Mouse (Mus musculus): ENCODE results near the gene Erg28. TPM values are rescaled to one million over a fixed set of nuclear protein-coding genes. Genes with fewer than 3 reads are reported as not detected.
A peak's percentile ranks its signal among the peaks of the same experiment; 100 is the strongest.

Gene Erg28
- 49.6 and 58.9 TPM in 2 replicates for polyA plus RNA-seq (2012; rRNA removed)
- polyA plus RNA-seq (2014; fragmentation: Nextera tagmentation; extraction: Ambion mirVana), result 91.9 and 98.4 TPM in 2 replicates

GRCm38 (mm10) chr12:85824438-85825264 lies at the start of gene Erg28, which contains the start of gene Ttll5:
TSS of gene Erg28 (minus strand) at chr12:85824550.
TSS of gene Ttll5 (plus strand) at chr12:85824659.
- under 1% methylated on average over 67 of the region's 67 CpGs for WGBS (ENCODE audit: insufficient replicate concordance)
- peak within 1 kb of the TSS; percentile 65 to 90 for H3K4me3 ChIP-seq (ENCODE audit: insufficient read depth in 1 of 2, low read depth in 2 of 2, low read length in 2 of 2)
- peaks cover 8 to 9% of the 10 kb centered on the region in 2 experiments; a peak in 3 of 4 replicates for H3K4me1 ChIP-seq (replicated peaks; ENCODE audit: control insufficient read depth in 2 of 2, insufficient read depth in 2 of 2, low read length in 1 of 2)
- H3K4me2 ChIP-seq (ENCODE audit: low read depth), result peak within 1 kb of the TSS; percentile 81
- peak; percentile 25; the same call in 1 of the 2 replicates for TF ChIP-seq EP300 (IDR thresholded peaks at IDR 0.05; ENCODE audit: low read depth)
- no peak for TF ChIP-seq CTCF (IDR thresholded peaks at IDR 0.05; ENCODE audit: low read depth)
- H3K9me3 ChIP-seq (ENCODE audit: control insufficient read depth, low read length), result no peaks in the 10 kb centered on the region
- DNase-seq (ENCODE audit: low read depth in 3 of 3, low spot score in 3 of 3), result peak; percentile 94 to 96 (median 96)
- H3K36me3 ChIP-seq (replicated peaks; ENCODE audit: control insufficient read depth, insufficient read depth, low read depth), result peaks cover 7% of the 10 kb centered on the region
- peak within 1 kb of the TSS; percentile 84 for H3K9ac ChIP-seq (replicated peaks)
- H3K27ac ChIP-seq, result peak within 1 kb of the TSS; percentile 75
- peak; percentile 95 for ATAC-seq (ENCODE audit: insufficient read depth)
- no peaks in the 10 kb centered on the region for H3K27me3 ChIP-seq (ENCODE audit: control insufficient read depth, insufficient read depth, low read length)

- Histone ChIP-seq H3K9me3 (ENCODE audit: control insufficient read depth, low read length) (no peaks in the 10 kb centered on the region), H3K4me1 (replicated peaks; ENCODE audit: control insufficient read depth in 2 of 2, insufficient read depth in 2 of 2, low read length in 1 of 2) (no peaks in the 10 kb centered on the region), H3K4me2 (ENCODE audit: low read depth) (no peak overlapping the region), H3K27ac (no peak overlapping the region), H3K4me3 (ENCODE audit: insufficient read depth in 1 of 2, low read depth in 2 of 2, low read length in 2 of 2) (no peak overlapping the region), H3K9ac (replicated peaks) (no peak overlapping the region), H3K27me3 (ENCODE audit: control insufficient read depth, insufficient read depth, low read length) (no peaks in the 10 kb centered on the region), H3K36me3 (replicated peaks; ENCODE audit: control insufficient read depth, insufficient read depth, low read depth) (no peaks in the 10 kb centered on the region)
- TF ChIP-seq EP300 (IDR thresholded peaks at IDR 0.05; ENCODE audit: low read depth) (no peak), CTCF (IDR thresholded peaks at IDR 0.05; ENCODE audit: low read depth) (no peak)
- WGBS (ENCODE audit: insufficient replicate concordance), result 75% methylated on average over 6 of the region's 6 CpGs
- no peak for DNase-seq (ENCODE audit: low read depth in 3 of 3, low spot score in 3 of 3)
- no peak for ATAC-seq (ENCODE audit: insufficient read depth)
Observed at GRCm38 (mm10) chr12:85869423-85869822, 45.1 kb upstream of the Erg28 start.

- Histone ChIP-seq H3K4me3 (ENCODE audit: insufficient read depth in 1 of 2, low read depth in 2 of 2, low read length in 2 of 2) (no peak overlapping the region), H3K27ac (no peak overlapping the region), H3K36me3 (replicated peaks; ENCODE audit: control insufficient read depth, insufficient read depth, low read depth) (no peaks in the 10 kb centered on the region), H3K4me1 (replicated peaks; ENCODE audit: control insufficient read depth in 2 of 2, insufficient read depth in 2 of 2, low read length in 1 of 2) (no peaks in the 10 kb centered on the region; a peak in 1 of 4 replicates), H3K9me3 (ENCODE audit: control insufficient read depth, low read length) (no peaks in the 10 kb centered on the region), H3K9ac (replicated peaks) (no peak overlapping the region), H3K4me2 (ENCODE audit: low read depth) (no peak overlapping the region), H3K27me3 (ENCODE audit: control insufficient read depth, insufficient read depth, low read length) (no peaks in the 10 kb centered on the region)
- ATAC-seq (ENCODE audit: insufficient read depth), result no peak
- DNase-seq (ENCODE audit: low read depth in 3 of 3, low spot score in 3 of 3), result no peak
- no peak; the same call in 1 of the 2 replicates for TF ChIP-seq CTCF (IDR thresholded peaks at IDR 0.05; ENCODE audit: low read depth)
- TF ChIP-seq EP300 (IDR thresholded peaks at IDR 0.05; ENCODE audit: low read depth), result no peak
Observed at GRCm38 (mm10) chr12:85867125-85867524, 42.8 kb upstream of the Erg28 start.

- no peaks in the 10 kb centered on the region for H3K9me3 ChIP-seq (ENCODE audit: control insufficient read depth, low read length)
- TF ChIP-seq CTCF (IDR thresholded peaks at IDR 0.05; ENCODE audit: low read depth), result no peak
- TF ChIP-seq EP300 (IDR thresholded peaks at IDR 0.05; ENCODE audit: low read depth), result no peak
- no peak overlapping the region for H3K27ac ChIP-seq
- no peak for DNase-seq (ENCODE audit: low read depth in 3 of 3, low spot score in 3 of 3)
- H3K36me3 ChIP-seq (replicated peaks; ENCODE audit: control insufficient read depth, insufficient read depth, low read depth), result no peaks in the 10 kb centered on the region
- no peaks in the 10 kb centered on the region for H3K27me3 ChIP-seq (ENCODE audit: control insufficient read depth, insufficient read depth, low read length)
- 68% methylated on average over 4 of the region's 4 CpGs for WGBS (ENCODE audit: insufficient replicate concordance)
- no peaks in the 10 kb centered on the region; a peak in 1 of 4 replicates for H3K4me1 ChIP-seq (replicated peaks; ENCODE audit: control insufficient read depth in 2 of 2, insufficient read depth in 2 of 2, low read length in 1 of 2)
- no peak overlapping the region for H3K9ac ChIP-seq (replicated peaks)
- no peak overlapping the region for H3K4me3 ChIP-seq (ENCODE audit: insufficient read depth in 1 of 2, low read depth in 2 of 2, low read length in 2 of 2)
- no peak overlapping the region for H3K4me2 ChIP-seq (ENCODE audit: low read depth)
- ATAC-seq (ENCODE audit: insufficient read depth), result no peak
Observed at GRCm38 (mm10) chr12:85866624-85867023, 42.3 kb upstream of the Erg28 start.

GRCm38 (mm10) chr12:85865526-85865925 lies 41.2 kb upstream of the Erg28 start:
- no peaks in the 10 kb centered on the region for H3K36me3 ChIP-seq (replicated peaks; ENCODE audit: control insufficient read depth, insufficient read depth, low read depth)
- no peak overlapping the region for H3K9ac ChIP-seq (replicated peaks)
- no peak overlapping the region for H3K4me2 ChIP-seq (ENCODE audit: low read depth)
- H3K9me3 ChIP-seq (ENCODE audit: control insufficient read depth, low read length), result no peaks in the 10 kb centered on the region
- H3K27ac ChIP-seq, result no peak overlapping the region
- H3K27me3 ChIP-seq (ENCODE audit: control insufficient read depth, insufficient read depth, low read length), result no peaks in the 10 kb centered on the region
- no peak for ATAC-seq (ENCODE audit: insufficient read depth)
- no peak overlapping the region for H3K4me3 ChIP-seq (ENCODE audit: insufficient read depth in 1 of 2, low read depth in 2 of 2, low read length in 2 of 2)
- no peaks in the 10 kb centered on the region; a peak in 1 of 4 replicates for H3K4me1 ChIP-seq (replicated peaks; ENCODE audit: control insufficient read depth in 2 of 2, insufficient read depth in 2 of 2, low read length in 1 of 2)
- DNase-seq (ENCODE audit: low read depth in 3 of 3, low spot score in 3 of 3), result no peak
- 79% methylated on average over 3 of the region's 3 CpGs for WGBS (ENCODE audit: insufficient replicate concordance)
- TF ChIP-seq CTCF (IDR thresholded peaks at IDR 0.05; ENCODE audit: low read depth) (peak; percentile 30; the same call in 1 of the 2 replicates), EP300 (IDR thresholded peaks at IDR 0.05; ENCODE audit: low read depth) (no peak)
